Mouse (Mus musculus): Measurements from ENCODE around the gene Zfp385a. TPM values are rescaled to one million over a fixed set of nuclear protein-coding genes. Genes with fewer than 3 reads are reported as not detected.

Gene Zfp385a
- total and polyA plus RNA-seq, 3 experiments, result 4.4 to 54.0 TPM; not detected in 1

- H3K9me3 ChIP-seq (replicated peaks; ENCODE audit: insufficient read depth, low read length), result no peaks in the 10 kb centered on the region
- DNase-seq (ENCODE audit: low read depth, low spot score), result no peak
- H3K27ac ChIP-seq (ENCODE audit: control insufficient read depth, low read depth, low read length), result no peak overlapping the region
Measured at GRCm38 (mm10) chr15:103315979-103316776, 23.7 kb downstream of the Zfp385a start.

GRCm38 (mm10) chr15:103315011-103315502 is 24.8 kb downstream of the Zfp385a start:
- no peak for TF ChIP-seq GABPA (IDR thresholded peaks at IDR 0.05; ENCODE audit: low read depth, low read length)
- TF ChIP-seq POLR2AphosphoS5 (IDR thresholded peaks at IDR 0.05; ENCODE audit: borderline replicate concordance, low read depth, low read length), result no peak
- TF ChIP-seq NRF1 (IDR thresholded peaks at IDR 0.05; ENCODE audit: insufficient read depth, low read depth, low read length, poor library complexity, severe bottlenecking), result no peak
- TF ChIP-seq MXI1 (IDR thresholded peaks at IDR 0.05; ENCODE audit: low read depth, low read length), result no peak
- TF ChIP-seq POLR2AphosphoS2 (IDR thresholded peaks at IDR 0.05; ENCODE audit: low read length), result no peak
- no peak for TF ChIP-seq E2F4 (IDR thresholded peaks at IDR 0.05; ENCODE audit: borderline replicate concordance, low read depth, low read length)
- no peak for TF ChIP-seq CTCF (IDR thresholded peaks at IDR 0.05 in 2 of 3, conservative IDR thresholded peaks at IDR 0.05 in 1 of 3; ENCODE audit: control insufficient read depth in 1 of 3, insufficient read depth in 1 of 3, low read depth in 2 of 3, low read length in 3 of 3, poor library complexity in 1 of 3, severe bottlenecking in 1 of 3)
- no peak for TF ChIP-seq CHD2 (IDR thresholded peaks at IDR 0.05; ENCODE audit: low read length)
- no peak for TF ChIP-seq ELF1 (IDR thresholded peaks at IDR 0.05; ENCODE audit: low read depth, low read length)
- no peak for TF ChIP-seq TBP (IDR thresholded peaks at IDR 0.05; ENCODE audit: low read depth, low read length)
- no peak for DNase-seq (ENCODE audit: low read depth, low spot score)
- Histone ChIP-seq H3K79me2 (ENCODE audit: control insufficient read depth, insufficient read depth, low read length, poor library complexity) (no peaks in the 10 kb centered on the region), H3K9ac (ENCODE audit: control insufficient read depth, low read depth, low read length, poor library complexity, severe bottlenecking) (no peak overlapping the region), H3K9me3 (replicated peaks; ENCODE audit: insufficient read depth, low read length) (no peaks in the 10 kb centered on the region), H3K27me3 (ENCODE audit: control insufficient read depth in 1 of 2, insufficient read depth in 2 of 2, low read length in 2 of 2) (no peaks in the 10 kb centered on the region), H3K4me3 (ENCODE audit: control insufficient read depth in 1 of 2, insufficient read depth in 1 of 2, low read depth in 2 of 2, low read length in 2 of 2) (no peak overlapping the region), H3K36me3 (ENCODE audit: control insufficient read depth in 1 of 2, insufficient read depth in 2 of 2, low read length in 2 of 2) (no peaks in the 10 kb centered on the region; a peak in 2 of 4 replicates), H3K27ac (ENCODE audit: control insufficient read depth, low read depth, low read length) (no peak overlapping the region), H3K4me1 (ENCODE audit: control insufficient read depth in 1 of 2, insufficient read depth in 2 of 2, low read length in 2 of 2) (peaks cover 0 to 3% of the 10 kb centered on the region in 2 experiments; a peak in 2 of 4 replicates)

More at GRCm38 (mm10) chr15:103315979-103316776, 23.7 kb downstream of the Zfp385a start:
- no peak overlapping the region for H3K9ac ChIP-seq (ENCODE audit: control insufficient read depth, low read depth, low read length, poor library complexity, severe bottlenecking)
- no peaks in the 10 kb centered on the region for H3K4me1 ChIP-seq (ENCODE audit: control insufficient read depth in 1 of 2, insufficient read depth in 2 of 2, low read length in 2 of 2)
- H3K36me3 ChIP-seq (ENCODE audit: control insufficient read depth in 1 of 2, insufficient read depth in 2 of 2, low read length in 2 of 2), result no peaks in the 10 kb centered on the region; a peak in 1 of 4 replicates
- TF ChIP-seq MXI1 (IDR thresholded peaks at IDR 0.05; ENCODE audit: low read depth, low read length) (no peak), TAL1 (IDR thresholded peaks at IDR 0.05; ENCODE audit: low read length) (no peak), KAT2A (conservative IDR thresholded peaks at IDR 0.05; ENCODE audit: low read depth, low read length) (no peak), TCF12 (IDR thresholded peaks at IDR 0.05; ENCODE audit: low read depth, low read length) (no peak), MAZ (IDR thresholded peaks at IDR 0.05; ENCODE audit: low read depth, low read length) (no peak), ZC3H11A (IDR thresholded peaks at IDR 0.05; ENCODE audit: low read depth, low read length) (no peak), SIN3A (IDR thresholded peaks at IDR 0.05; ENCODE audit: low read length) (no peak), MAX (IDR thresholded peaks at IDR 0.05; ENCODE audit: low read length) (no peak), POLR2AphosphoS2 (IDR thresholded peaks at IDR 0.05; ENCODE audit: low read length) (no peak), UBTF (IDR thresholded peaks at IDR 0.05; ENCODE audit: borderline replicate concordance, insufficient read depth, low read depth, low read length) (no peak), GABPA (IDR thresholded peaks at IDR 0.05; ENCODE audit: low read depth, low read length) (no peak), USF1 (IDR thresholded peaks at IDR 0.05; ENCODE audit: low read depth, low read length) (no peak), ZNF384 (IDR thresholded peaks at IDR 0.05; ENCODE audit: low read depth, low read length) (no peak), ZKSCAN1 (IDR thresholded peaks at IDR 0.05; ENCODE audit: low read depth, low read length) (no peak), ETS1 (IDR thresholded peaks at IDR 0.05; ENCODE audit: low read depth, low read length) (no peak), MYB (IDR thresholded peaks at IDR 0.05; ENCODE audit: low read depth, low read length) (no peak)
- no peaks in the 10 kb centered on the region for H3K79me2 ChIP-seq (ENCODE audit: control insufficient read depth, insufficient read depth, low read length, poor library complexity)
- H3K27me3 ChIP-seq (ENCODE audit: control insufficient read depth in 1 of 2, insufficient read depth in 2 of 2, low read length in 2 of 2), result no peaks in the 10 kb centered on the region
- no peak overlapping the region for H3K4me3 ChIP-seq (ENCODE audit: control insufficient read depth in 1 of 2, insufficient read depth in 1 of 2, low read depth in 2 of 2, low read length in 2 of 2)

Data from MEL (cell line).